Mouse (Mus musculus) left cerebral cortex, postnatal 14 days (tissue): ENCODE data around the gene Prol1. TPM values are rescaled to one million over a fixed set of nuclear protein-coding genes. Genes with fewer than 3 reads are reported as not detected.
"Not testable (repeated sequence)": the region's sequence is repeated elsewhere in the genome, so short reads cannot be mapped to it uniquely, and the experiment has no call there.

Experiments
- DNase-seq, 2 experiments: peaks; one replicate each; pipeline ENCODE4 v3.0.0; 2021 to 2022; ENCODE audit warnings: low spot score in 2 of 2, mixed read lengths in 1 of 2
- intact Hi-C: fragments of 180-260 bp; cut with DNase I; formaldehyde crosslinking; loops from one replicate; pipeline ENCODE4 v1.15.1; 2025
- long read RNA-seq, 2 experiments: library from polyadenylated mRNA; stranded (forward); transcript quantifications; one replicate each; pipeline ENCODE4 v2.0.0; 2021
- total RNA-seq, 2 experiments: library from RNA; stranded (reverse); gene quantifications; 2 replicates each; pipeline ENCODE4 v1.2.3; 2021

The Prol1 gene
- not detected for total RNA-seq
- long read RNA-seq, experiment 1 = 0 reads
- long read RNA-seq, experiment 2 = 0 reads

DNA sequence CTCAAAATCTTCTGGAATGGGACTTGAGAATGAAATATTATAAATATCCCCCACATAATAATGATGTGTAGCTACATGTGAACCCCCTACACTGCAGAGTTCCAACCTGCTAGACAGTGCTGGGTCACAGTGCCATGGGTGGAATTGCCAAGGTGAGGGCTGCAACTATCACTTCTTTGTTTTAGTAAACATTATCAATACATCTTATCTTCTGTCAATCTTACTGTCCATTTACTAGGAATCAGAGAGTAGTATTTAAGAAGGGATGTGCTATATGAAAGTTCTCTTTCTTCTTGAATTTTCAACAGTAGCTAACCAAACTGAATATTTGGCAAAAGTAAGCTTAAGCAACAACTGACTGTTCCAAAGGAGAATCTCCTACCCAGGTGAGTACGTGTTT, at the start of gene Prol1:
Gene Prol1 (plus strand): TSS at position 301 of the 400 bp plus-strand sequence.
- intact Hi-C loops = no loop called here
- DNase-seq = no peak

DNA sequence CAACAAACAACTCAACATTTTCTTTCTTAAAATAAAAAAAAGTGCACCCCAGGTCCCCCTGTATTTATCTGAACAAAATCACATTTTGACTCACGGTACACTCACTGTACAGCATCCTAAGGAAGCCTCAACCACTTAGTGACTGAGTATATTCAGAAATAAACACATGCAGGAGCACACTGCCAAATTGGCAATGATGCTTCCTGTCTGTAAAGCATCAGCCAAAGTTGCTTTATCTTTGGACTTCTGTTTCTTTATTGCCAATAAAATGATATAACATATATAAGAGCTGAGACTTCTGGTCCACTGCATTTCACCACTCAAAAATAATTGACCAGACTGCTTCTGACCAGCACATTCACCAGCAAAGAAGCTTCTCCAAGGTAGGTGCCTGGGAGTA, 48.5 kb upstream of the Prol1 start, which contains the start of gene Gm7714:
Gene Gm7714 (plus strand): TSS at position 301 of the 400 bp plus-strand sequence.
- intact Hi-C loops = no loop called here
- DNase-seq = no peak

DNA sequence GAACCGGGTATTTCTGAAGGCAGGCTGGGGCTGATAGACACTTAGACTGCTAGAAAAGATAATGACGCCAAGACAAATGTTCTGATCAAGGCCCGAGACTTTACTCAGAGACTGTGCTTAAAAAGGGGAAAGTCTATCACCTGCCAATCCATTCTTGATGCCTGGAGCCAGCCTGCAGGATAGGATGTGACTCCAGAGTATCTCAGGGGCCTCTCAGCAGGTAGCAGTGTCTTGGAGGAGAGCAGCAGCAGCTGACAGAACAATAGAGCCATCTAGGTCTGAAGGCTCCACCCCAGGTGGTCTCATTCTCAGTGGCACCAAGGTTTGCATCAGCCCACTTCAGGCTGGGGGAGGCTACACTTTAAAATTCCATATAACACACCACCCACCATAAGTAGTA, 5.8 kb upstream of the Prol1 start:
- intact Hi-C loops, DNase-seq: not testable (repeated sequence)

- intact Hi-C loops, DNase-seq: not testable (repeated sequence)
These were observed 31.4 kb downstream of the Prol1 start for GRCm38 (mm10) chr5:88348533-88348932.

GRCm38 (mm10) chr5:88364768-88365167, 47.7 kb downstream of the Prol1 start:
- intact Hi-C loops = no loop called here

DNA sequence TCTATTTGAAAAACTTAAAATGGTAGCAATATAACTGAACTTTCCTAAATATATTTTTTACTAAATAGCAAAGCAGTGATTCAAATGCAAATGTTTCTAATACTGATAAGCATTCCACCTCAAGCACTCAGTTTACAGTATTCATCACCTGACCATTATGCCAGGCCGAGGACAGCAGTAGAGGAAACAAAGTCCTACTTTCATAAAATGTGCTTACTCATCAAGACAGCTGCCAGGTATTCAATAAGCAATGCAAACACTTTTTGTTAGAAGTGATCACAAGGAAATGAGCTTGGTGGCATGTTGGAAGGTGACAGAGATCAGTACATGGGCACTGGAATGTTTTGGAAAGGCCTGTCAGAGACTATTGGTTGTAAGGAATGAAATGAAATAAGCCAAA, 49.8 kb downstream of the Prol1 start:
- intact Hi-C loops = no loop called here
- DNase-seq = no peak

More at GRCm38 (mm10) chr5:88364768-88365167, 47.7 kb downstream of the Prol1 start:
- peak; percentile 40 to 65 for DNase-seq

DNA sequence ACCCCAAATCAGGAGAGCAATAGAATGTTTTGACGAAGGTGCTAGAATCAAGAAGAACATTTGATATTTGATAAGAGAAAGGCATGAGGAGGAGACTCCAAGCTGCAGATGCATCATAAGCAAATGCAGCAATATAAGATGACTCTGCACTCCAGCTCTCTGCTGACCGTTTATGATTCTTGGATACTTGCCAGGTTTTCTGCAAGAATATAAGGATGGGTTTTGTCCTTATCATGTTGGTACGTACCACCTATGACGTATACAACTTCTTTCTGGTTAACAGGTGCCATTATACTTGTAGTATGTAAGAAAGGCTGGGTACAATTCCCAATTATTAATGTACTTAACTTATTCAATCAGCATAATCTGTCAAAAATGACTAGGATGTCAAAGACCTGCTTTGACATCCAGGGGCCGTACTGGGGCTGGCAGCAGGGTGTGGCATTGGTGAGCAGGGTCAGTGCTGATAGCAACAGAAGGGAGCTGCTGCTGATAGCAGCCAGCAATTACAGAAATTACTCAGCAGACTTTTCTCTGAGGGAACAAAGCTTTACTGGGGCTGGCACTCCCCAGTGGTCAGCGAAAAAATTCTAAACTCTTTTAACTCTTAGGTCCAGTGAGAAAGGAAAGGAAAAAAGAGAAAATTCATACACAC, 53.6 kb downstream of the Prol1 start:
- intact Hi-C loops = no loop called here
- DNase-seq = no peak

DNA sequence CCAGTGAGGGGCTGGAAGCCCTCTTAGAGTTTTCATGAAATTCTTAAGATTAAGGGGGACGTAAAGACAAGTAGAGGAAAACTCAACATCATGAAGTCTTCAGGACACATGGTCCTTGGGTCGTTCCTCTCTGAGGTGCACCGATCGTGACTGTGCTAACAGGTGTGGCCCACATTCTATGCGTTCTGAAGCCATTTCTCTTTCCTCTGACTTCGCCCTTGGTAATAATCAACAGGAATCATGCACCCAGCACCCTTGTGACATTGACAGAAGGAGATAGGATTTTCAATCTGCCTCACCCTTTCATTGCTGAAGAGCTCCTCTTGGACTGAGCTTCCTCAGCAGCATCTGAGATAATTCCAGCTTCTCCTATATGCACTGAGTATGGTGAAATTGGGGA, 55.5 kb downstream of the Prol1 start:
- intact Hi-C loops = no loop called here
- no peak for DNase-seq

GRCm38 (mm10) chr5:88375808-88376207, 58.7 kb downstream of the Prol1 start, which contains the start of gene Amtn:
Gene Amtn, plus strand, starts transcription at chr5:88376108.
- DNase-seq = no peak
- intact Hi-C loops = no loop called here

Other genes starting within 250 kb of the Prol1 start
- gene Smr2, start 230.8 kb upstream of the Prol1 start, total RNA-seq = not detected
- gene Gm11116, start 205.8 kb upstream of the Prol1 start, total RNA-seq = not detected
- gene Gm11115, start 163.2 kb upstream of the Prol1 start, total RNA-seq = not detected
- gene Gm7714, start 48.4 kb upstream of the Prol1 start, total RNA-seq = not detected
- gene Amtn, start 58.8 kb downstream of the Prol1 start, total RNA-seq = not detected
- gene Ambn, start 138.7 kb downstream of the Prol1 start, total RNA-seq = not detected
- not detected for gene Enam, start 170.7 kb downstream of the Prol1 start, total RNA-seq
- under 1 TPM; 0.20 to 0.34 TPM for gene Jchain, start 210.6 kb downstream of the Prol1 start, total RNA-seq
- gene Utp3, start 237.2 kb downstream of the Prol1 start, total RNA-seq = 10 to 100 TPM; 24.8 to 25.6 TPM
- gene Rufy3, start 247.7 kb downstream of the Prol1 start, total RNA-seq = 100 to 1,000 TPM; 190 to 191 TPM